Mouse (Mus musculus): Measurements from ENCODE around the gene Xrcc6.

Xrcc6 gene

GRCm38 (mm10) chr15:82087266-82087665, 99.6 kb downstream of the Xrcc6 start:
- DNase-seq, result peak; percentile 48
